Mouse (Mus musculus) left cerebral cortex, adult 8-10 months (tissue): Measurements from ENCODE around the gene Slfn14. TPM values are rescaled to one million over a fixed set of nuclear protein-coding genes. Genes with fewer than 3 reads are reported as not detected.
"Not testable (repeated sequence)": the region's sequence is repeated elsewhere in the genome, so short reads cannot be mapped to it uniquely, and the experiment has no call there.

Experiments
- DNase-seq, 2 experiments: peaks; one replicate each; pipeline ENCODE4 v3.0.0; 2022; ENCODE audit warnings: low spot score in 2 of 2
- total RNA-seq, 4 experiments: library from RNA; stranded (reverse); gene quantifications; 2 replicates each; pipeline ENCODE4 v1.2.4; 2022

The Slfn14 gene
- total RNA-seq, 4 experiments from 2014 or later = not detected

DNA sequence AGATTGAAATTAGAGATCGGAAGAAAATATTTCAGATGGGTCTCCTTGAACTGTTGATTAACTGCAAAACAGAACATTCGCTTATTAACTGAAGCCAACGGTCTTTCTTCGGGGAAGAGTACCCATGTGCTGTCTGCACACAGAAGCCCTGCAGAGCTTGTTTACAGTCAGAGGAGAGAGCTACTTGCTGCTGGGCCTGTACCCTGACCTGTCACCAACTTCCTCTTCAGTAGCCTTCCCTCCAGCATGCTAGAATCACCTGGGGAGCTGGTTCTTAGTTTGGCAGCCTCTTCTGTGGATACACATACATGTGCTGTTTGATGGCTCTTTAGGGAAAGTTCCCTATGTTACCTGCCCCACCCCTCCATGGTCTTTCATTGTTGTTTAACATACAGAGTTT, 899 bp downstream of the Slfn14 start:
- no peak for DNase-seq

GRCm38 (mm10) chr11:83282084-83282483, 4.4 kb downstream of the Slfn14 start:
- no peak for DNase-seq

GRCm38 (mm10) chr11:83279691-83280090, 6.8 kb downstream of the Slfn14 start:
- no peak for DNase-seq

DNA sequence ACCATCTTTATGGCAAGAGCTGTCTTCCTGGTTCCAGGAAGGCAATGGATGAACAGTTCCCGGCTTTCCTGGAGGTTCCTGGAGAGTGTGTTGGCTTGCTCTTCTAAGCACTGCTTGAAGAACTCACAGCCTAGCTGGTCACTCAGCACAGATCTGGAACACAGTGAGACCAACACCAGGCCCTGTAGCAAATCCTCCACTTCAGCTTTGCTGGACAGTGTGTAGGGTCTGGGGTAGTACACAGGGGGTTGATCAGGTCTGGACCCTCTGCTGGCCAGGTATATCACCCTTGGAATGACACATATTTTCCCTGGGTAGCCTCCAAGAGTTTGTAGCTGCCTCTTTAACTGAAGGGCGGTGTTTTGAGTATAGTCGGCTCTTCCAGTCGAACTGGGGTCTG, 7.5 kb downstream of the Slfn14 start:
- no peak for DNase-seq

DNA sequence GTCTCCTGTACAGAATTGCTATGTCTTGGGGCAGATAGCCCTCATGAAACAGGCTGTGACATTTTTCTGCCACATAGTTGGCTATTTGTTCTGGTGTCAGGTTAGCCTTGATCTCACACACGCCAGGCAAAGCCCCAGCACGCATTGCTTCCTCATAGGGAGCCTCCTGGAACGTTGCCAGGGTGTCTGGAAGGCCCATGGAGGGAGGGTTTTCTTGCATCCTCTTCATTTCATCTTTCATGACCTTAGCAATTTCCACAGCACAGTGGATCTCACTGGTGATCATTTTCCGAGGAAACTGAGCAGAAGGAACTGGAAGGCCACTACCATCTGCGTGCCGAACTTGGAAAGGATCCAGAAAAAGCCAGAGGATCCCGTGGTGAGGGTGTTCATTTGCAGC, 10.3 kb downstream of the Slfn14 start:
- no peak for DNase-seq

DNA sequence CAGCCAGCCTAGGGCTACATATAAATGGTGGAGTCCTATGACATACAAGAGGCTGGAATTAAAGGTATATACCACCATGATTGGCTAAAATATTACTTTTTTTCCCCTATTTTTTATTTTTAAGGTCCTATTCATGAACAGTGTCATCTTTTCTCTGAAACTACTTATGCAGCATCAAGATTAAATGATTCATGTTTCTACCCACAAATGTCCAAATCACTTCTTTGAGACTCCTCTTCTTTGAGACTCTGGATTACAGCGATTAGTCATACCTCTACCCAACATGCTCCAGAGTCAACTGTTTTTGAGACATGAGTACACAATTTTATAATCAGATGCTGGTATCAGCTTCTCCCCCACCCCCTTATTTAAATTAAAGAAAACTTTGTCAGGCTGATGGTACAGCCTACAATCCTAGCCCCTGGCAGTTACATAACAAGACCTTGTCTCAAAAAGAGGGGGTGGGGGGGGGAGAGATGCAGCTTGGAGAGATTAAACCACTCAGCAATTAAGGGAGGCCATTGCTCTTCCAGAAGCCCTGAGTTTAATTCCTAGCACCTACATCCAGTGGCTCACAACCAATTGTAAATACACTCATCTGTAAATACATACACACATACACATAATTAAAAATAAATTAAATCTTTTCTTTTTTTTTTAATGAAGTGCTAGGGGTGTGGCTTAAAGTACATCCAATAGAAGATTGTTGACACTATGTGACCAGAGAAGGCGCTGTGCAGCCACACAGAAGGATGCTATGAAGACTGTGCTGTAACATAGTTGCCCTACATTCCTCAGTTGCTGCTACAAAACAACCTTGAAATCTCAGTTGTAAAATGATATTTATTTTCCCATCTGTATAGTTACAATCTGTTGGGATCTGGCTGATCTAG, 14.3 kb downstream of the Slfn14 start:
- DNase-seq = no peak

- DNase-seq = peak; percentile 69 to 76
Observed at GRCm38 (mm10) chr11:83271151-83271950, 15.2 kb downstream of the Slfn14 start.

DNA sequence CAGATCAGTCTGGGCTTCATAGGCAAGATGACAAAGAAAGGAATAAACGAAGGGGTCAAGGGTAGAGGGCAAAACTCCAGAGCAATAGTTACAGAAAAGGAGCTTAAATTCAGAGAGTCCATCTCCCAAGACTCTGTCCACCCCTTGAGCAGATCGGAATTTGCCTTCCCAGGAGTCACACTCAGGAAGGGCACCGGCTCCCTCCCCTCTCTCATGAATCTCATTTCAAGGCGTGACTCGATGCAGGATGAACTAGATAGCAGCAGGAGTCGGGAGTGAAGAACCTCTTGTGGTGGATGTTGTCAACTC, 15.7 kb downstream of the Slfn14 start:
- DNase-seq = no peak

DNA sequence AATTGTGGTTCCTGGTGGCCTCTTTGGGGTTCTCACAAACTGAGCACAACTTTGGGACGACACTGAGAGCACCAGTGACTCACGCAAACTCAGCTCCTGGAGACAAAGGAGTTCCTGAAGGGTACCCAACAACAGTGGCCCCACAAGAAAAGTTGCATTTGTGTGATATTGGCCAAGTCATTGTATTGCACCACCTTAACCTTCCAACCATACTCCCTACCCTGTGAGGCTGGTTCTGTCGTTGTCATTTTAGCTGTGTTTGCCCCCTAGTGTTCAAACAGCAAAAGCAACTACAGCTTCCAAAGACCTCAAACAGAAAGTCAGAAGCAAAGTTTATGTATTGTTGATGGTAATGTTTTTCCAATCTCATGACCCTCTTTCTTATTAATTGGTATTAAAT, 23.4 kb downstream of the Slfn14 start:
- no peak for DNase-seq

GRCm38 (mm10) chr11:83262673-83263072, 23.9 kb downstream of the Slfn14 start:
- no peak for DNase-seq

DNA sequence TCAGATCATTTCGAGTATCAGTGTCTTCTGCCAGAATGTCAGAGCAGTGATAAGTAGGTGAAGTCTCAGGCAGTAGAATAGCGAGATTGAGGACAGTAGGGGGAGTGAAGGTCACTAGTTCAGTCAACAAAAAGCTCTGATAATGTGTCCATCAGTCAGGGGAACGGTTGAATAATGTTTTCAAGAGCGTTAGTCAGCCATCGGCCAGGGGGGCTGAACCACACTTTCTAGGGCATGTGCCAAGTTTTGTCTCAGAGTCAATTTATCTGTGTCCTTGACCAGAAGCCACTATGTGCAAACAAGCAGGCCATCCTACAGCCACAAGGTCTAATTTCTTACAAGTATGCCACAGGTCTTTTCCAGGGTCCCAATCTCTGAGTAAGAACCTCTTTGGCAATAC, 29.3 kb downstream of the Slfn14 start:
- DNase-seq = not testable (repeated sequence)

DNA sequence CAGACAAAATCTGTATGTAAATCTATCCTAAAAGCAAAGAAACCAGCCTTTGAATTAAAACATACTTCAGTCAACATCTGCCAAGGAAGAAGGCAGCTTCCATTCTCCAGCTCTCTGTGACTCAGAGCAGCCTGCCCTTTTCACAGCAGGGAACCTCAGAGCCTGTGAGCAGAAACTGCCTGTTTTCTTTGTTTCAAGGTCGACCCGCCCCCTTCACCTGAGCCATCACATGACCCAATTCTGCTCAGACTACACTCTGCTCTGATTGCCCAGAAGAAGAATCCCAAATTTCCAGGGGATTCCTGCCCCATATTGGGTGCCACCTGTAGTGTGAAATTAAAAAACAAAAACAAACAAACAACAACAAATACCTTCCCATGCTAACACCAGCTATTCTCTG, 46.7 kb downstream of the Slfn14 start:
- no peak for DNase-seq

DNA sequence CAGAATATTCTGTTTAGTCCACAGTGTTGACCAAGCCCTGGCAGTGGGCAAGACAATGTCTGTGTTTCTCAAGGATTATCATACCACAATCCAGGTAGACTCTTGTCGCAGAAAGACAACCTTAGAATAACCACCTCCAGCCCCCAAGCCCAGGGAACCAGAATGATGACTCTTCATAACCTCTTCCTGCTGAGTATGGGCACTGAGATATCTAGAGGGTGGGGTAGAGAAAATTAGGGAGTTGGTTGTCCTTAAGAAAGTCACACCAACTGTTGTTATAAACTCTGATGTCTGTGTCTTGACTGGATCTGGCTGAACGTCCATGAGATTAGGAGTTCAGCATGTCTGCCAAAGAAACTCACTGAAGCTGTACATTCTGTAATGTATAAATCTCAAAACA, 48.1 kb downstream of the Slfn14 start:
- DNase-seq = no peak

DNA sequence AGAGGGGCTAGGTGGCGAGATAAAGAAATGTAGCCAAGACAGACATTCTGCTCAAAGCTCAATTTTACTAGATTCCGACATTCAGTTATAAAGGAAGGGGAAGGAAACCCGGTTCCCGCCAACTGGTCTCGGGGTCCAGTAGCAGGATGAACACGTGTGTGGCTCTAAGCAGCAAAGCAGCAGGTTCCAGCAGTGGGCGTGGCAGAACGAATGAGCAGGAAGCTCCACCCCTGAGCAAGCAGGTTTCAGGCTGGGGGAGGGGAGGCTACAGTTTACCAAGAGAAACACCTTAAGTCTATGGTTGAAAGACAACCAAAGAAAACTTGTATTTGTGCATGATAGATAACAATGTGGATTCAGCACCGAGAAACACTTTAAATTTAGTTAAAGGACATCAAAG, 49.1 kb downstream of the Slfn14 start:
- DNase-seq = not testable (repeated sequence)

DNA sequence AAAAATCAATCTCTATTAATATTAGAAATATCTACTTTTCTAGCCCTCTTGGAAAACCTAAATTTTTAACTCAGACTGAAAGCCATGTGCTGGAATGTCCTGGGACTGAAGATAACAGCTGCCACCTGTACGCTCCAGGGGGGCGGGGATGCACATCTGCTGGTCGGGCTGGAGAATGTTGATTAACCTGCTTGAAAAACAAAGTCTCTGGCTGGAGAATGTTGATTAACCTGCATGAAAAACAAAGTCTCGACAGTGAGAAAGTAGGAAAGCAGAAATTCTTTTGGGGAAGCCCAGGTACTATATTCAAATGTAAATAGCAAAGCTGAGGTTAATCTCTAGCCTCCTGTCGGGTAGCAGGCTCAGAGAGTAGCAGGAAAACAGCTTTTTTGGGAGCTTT, 52.9 kb downstream of the Slfn14 start:
- DNase-seq = not testable (repeated sequence)

GRCm38 (mm10) chr11:83230966-83231365, 55.6 kb downstream of the Slfn14 start:
- DNase-seq = no peak

DNA sequence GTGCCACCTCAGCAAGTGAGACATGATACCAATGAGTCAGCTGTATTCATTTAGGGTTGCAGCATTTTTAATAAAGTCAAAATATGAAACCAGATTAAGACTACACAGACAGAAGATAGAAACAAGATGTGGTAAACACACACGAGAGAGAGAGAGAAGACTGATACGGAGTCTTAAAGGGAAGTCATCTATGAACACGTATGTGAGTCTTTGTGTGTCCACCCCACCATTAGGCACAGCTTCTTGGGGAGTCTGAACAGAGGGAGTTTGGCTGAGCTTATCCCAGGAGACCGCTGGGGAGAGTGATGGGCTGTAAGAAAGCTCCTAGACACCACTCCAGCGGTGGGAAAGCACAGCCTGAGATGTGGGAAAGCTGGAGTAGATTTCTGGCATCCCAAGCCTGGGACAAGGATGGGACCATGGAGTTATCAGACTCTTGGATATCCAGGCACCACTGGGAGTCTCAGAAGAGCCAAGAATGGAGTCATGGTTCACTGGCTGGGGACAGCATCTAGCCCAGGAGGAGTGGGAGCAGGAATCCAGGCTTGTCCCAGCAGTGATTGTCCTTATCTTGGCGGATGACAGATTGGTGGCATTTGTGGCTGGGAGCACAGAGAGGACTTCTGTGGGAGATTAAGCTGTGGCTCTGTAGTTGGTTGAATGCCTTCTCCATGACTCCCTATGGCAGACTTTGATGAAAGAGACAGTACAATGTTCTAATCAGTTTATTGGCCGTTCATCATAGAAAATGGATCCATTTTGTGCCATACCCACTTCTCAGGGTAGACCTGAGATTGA, 58.4 kb downstream of the Slfn14 start:
- no peak for DNase-seq

DNA sequence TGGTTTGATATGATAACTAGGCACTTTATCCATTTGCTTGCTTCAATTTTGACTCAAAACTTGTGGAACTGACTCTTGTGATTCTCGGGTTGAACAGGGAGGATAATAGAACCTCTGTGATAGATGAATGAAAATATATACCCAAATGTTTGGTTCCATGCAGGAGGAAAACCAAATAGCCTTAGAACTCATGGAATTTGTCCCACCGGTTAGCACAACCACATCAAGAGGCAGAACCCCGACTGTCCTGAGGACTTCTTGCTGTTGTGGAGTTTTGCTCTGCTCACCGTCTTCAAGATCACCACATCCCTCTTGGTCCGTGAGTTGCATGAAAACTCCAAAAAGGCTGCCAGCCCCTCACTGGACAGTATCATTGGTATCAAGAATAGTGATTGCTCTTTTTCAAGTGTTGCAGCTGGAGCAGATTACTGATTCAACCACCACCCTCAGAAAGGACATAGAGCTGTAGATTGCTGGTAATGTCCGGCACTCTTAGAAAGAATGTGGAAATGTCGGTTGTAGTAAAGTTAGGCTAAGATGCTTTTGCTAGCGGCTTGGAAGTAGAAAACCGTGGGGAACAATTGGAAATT, 61.1 kb downstream of the Slfn14 start:
- DNase-seq = no peak
